Mouse (Mus musculus): ENCODE measurements around the gene Gm17617.

Gm17617 gene

GRCm38 (mm10) chr13:55133448-55133847 lies at the start of gene Gm17617:
Gene Gm17617, minus strand, starts transcription at chr13:55133548.
- no peak for DNase-seq

GRCm38 (mm10) chr13:55182173-55182894 lies 49.0 kb upstream of the Gm17617 start:
- peak; percentile 80 to 84 for DNase-seq

- no peak for DNase-seq
Measured at GRCm38 (mm10) chr13:55181786-55182172, 48.4 kb upstream of the Gm17617 start.

GRCm38 (mm10) chr13:55179591-55179990 lies 46.2 kb upstream of the Gm17617 start:
- no peak for DNase-seq

GRCm38 (mm10) chr13:55178556-55178955 lies 45.2 kb upstream of the Gm17617 start:
- DNase-seq = peak; percentile 76 to 83

- DNase-seq = peak in 1 of 2 experiments; percentile 43
Measured at GRCm38 (mm10) chr13:55177903-55178496, 44.7 kb upstream of the Gm17617 start.

- no peak for DNase-seq
Measured at GRCm38 (mm10) chr13:55176265-55176664, 42.9 kb upstream of the Gm17617 start.

GRCm38 (mm10) chr13:55174347-55174746 lies 41.0 kb upstream of the Gm17617 start:
- DNase-seq = no peak

- no peak for DNase-seq
Measured at GRCm38 (mm10) chr13:55172336-55172770, 39.0 kb upstream of the Gm17617 start.

GRCm38 (mm10) chr13:55171517-55172335 lies 38.4 kb upstream of the Gm17617 start:
- peak; percentile 66 to 89 for DNase-seq

GRCm38 (mm10) chr13:55168958-55169369 lies 35.6 kb upstream of the Gm17617 start:
- peak; percentile 69 to 95 for DNase-seq

GRCm38 (mm10) chr13:55168255-55168654 lies 34.9 kb upstream of the Gm17617 start:
- no peak for DNase-seq

GRCm38 (mm10) chr13:55167798-55168197 lies 34.5 kb upstream of the Gm17617 start:
- no peak for DNase-seq

GRCm38 (mm10) chr13:55166806-55167725 lies 33.7 kb upstream of the Gm17617 start:
- DNase-seq = no peak

GRCm38 (mm10) chr13:55165831-55166339 lies 32.5 kb upstream of the Gm17617 start:
- DNase-seq = no peak

- DNase-seq = peak; percentile 66 to 88
Measured at GRCm38 (mm10) chr13:55163553-55163952, 30.2 kb upstream of the Gm17617 start.

- no peak for DNase-seq
Measured at GRCm38 (mm10) chr13:55162365-55162764, 29.0 kb upstream of the Gm17617 start.

- DNase-seq = peak in 1 of 2 experiments; percentile 43
Measured at GRCm38 (mm10) chr13:55153951-55154350, 20.6 kb upstream of the Gm17617 start.

- DNase-seq = peak; percentile 74 to 85
Measured at GRCm38 (mm10) chr13:55152621-55153415, 19.5 kb upstream of the Gm17617 start, which contains the start of gene Fgfr4. Gene Fgfr4, plus strand, starts transcription at chr13:55152640.

- no peak for DNase-seq
Measured at GRCm38 (mm10) chr13:55140271-55140670, 6.9 kb upstream of the Gm17617 start.

- DNase-seq = peak in 1 of 2 experiments; percentile 24
Measured at GRCm38 (mm10) chr13:55135382-55135781, 2.0 kb upstream of the Gm17617 start.
